Mouse (Mus musculus) lung, postnatal 0 days (tissue): ENCODE measurements around the gene Gm37240. TPM values are rescaled to one million over a fixed set of nuclear protein-coding genes. Genes with fewer than 3 reads are reported as not detected.
A peak's percentile ranks its signal among the peaks of the same experiment; 100 is the strongest.

Experiments used
- ATAC-seq: fragments of 200-750 bp; cut with Nextera tagmentation; 2 replicates; pipeline ENCODE4 v1.8.0; 2017; ENCODE audit warnings: moderate library complexity
- DNase-seq: peaks from one replicate; pipeline ENCODE4 v3.0.0-alpha.2; 2016; ENCODE audit warnings: low spot score
- H3K27ac ChIP-seq: fragments of 300-500 bp; sonication (generic); 2 replicates; pipeline ENCODE4 v1.5.1; 2014; ENCODE audit warnings: antibody characterized with exemption, mild to moderate bottlenecking, low read length, mixed read lengths
- H3K27me3 ChIP-seq: fragments of 300-500 bp; sonication (generic); replicated peaks from 2 replicates; pipeline ENCODE4 v1.6.1; 2014; ENCODE audit warnings: low read length, mixed read lengths; ENCODE audit not compliant: insufficient read depth
- H3K36me3 ChIP-seq: fragments of 300-500 bp; sonication (generic); 2 replicates; pipeline ENCODE4 v1.6.1; 2014; ENCODE audit warnings: low read length, mixed read lengths; ENCODE audit not compliant: insufficient read depth
- H3K4me1 ChIP-seq: fragments of 300-500 bp; sonication (generic); 2 replicates; pipeline ENCODE4 v1.6.1; 2014; ENCODE audit warnings: antibody characterized with exemption, low read depth, low read length, mixed read lengths; ENCODE audit not compliant: insufficient read depth
- H3K4me2 ChIP-seq: fragments of 300-500 bp; sonication (generic); replicated peaks from 2 replicates; pipeline ENCODE4 v1.6.1; 2014; ENCODE audit warnings: low read depth, mild to moderate bottlenecking, low read length, moderate library complexity, mixed read lengths
- H3K4me3 ChIP-seq: fragments of 300-500 bp; sonication (generic); 2 replicates; pipeline ENCODE4 v1.5.1; 2014; ENCODE audit warnings: low read depth, low read length
- H3K9ac ChIP-seq: fragments of 300-500 bp; sonication (generic); replicated peaks from 2 replicates; pipeline ENCODE4 v1.6.1; 2014; ENCODE audit warnings: low read depth, mild to moderate bottlenecking
- H3K9me3 ChIP-seq: fragments of 300-500 bp; sonication (generic); 2 replicates; pipeline ENCODE4 v1.6.1; 2016; ENCODE audit warnings: low read length, mixed read lengths
- CTCF ChIP-seq: IDR thresholded peaks from 2 replicates; pipeline ENCODE4 v1.5.1; 2016; ENCODE audit warnings: antibody characterized with exemption, mild to moderate bottlenecking
- EP300 ChIP-seq: IDR thresholded peaks from 2 replicates; pipeline ENCODE4 v1.6.1; 2016; ENCODE audit warnings: antibody characterized with exemption, mild to moderate bottlenecking, control low read depth
- WGBS: fragments of 180-500 bp; shearing (Covaris S2); extraction: QIAGEN DNeasy Blood & Tissue Kit; methylation state at CpG from one replicate; pipeline ENCODE4 v1.1.7; 2014; 5-methylcytosine and 5-hydroxymethylcytosine counted together
- polyA plus RNA-seq: library from polyadenylated mRNA; unstranded; fragments of >200 nt; fragmentation: Nextera tagmentation; extraction: Ambion mirVana; gene quantifications from 2 replicates; pipeline ENCODE4 v1.2.1, GENCODE M21; 2015

The Gm37240 gene
- polyA plus RNA-seq, 1 experiment from 2014 or later: 8.9 TPM

DNA sequence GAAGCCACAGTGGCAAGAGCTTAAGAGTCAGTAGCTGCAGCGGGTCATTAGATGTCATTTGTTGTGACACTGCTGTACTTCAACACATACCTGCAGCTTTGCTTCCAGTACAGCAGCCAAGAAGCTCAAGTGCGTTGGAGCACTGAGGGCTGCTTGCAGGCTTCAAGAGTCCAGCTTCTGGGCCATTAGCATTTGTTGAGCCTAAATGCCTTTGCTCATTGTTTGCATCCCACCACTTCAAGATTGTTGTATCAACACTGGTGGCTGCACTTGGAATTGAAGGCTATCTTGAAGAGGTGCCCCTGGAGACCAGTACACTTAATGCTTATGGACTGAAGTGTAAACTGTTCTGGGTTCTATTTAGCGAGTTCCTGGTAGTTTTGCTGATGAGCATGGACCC, 280.4 kb downstream of the Gm37240 start:
- TF ChIP-seq CTCF (0 out of 2 replicates have a peak, but pooled peaks have one; percentile 4), EP300 (peak; percentile 78; the same call in 1 of the 2 replicates)
- H3K9me3 ChIP-seq: no peaks in the 10 kb centered on the region
- H3K36me3 ChIP-seq: no peaks in the 10 kb centered on the region
- no peaks in the 10 kb centered on the region for H3K27me3 ChIP-seq
- WGBS: 56% methylated on average over 3 of the region's 3 CpGs
- ATAC-seq (peak; percentile 91), DNase-seq (peak; percentile 81)
- H3K9ac ChIP-seq: no peak overlapping the region
- no peak overlapping the region for H3K4me3 ChIP-seq
- H3K27ac ChIP-seq: no peak overlapping the region
- H3K4me2 ChIP-seq: no peak overlapping the region
- H3K4me1 ChIP-seq: no peaks in the 10 kb centered on the region

GRCm38 (mm10) chr3:85603811-85604210, 283.5 kb downstream of the Gm37240 start:
- no peak for TF ChIP-seq EP300
- TF ChIP-seq CTCF: no peak
- H3K27ac ChIP-seq: no peak overlapping the region
- no peak overlapping the region for H3K4me3 ChIP-seq
- H3K36me3 ChIP-seq: no peaks in the 10 kb centered on the region
- ATAC-seq: no peak
- H3K4me2 ChIP-seq: no peak overlapping the region
- no peak overlapping the region for H3K9ac ChIP-seq
- no peaks in the 10 kb centered on the region for H3K9me3 ChIP-seq
- H3K27me3 ChIP-seq: no peaks in the 10 kb centered on the region
- no peak for DNase-seq
- no peaks in the 10 kb centered on the region; the same call in 1 of the 2 replicates for H3K4me1 ChIP-seq
- WGBS: 97% methylated on average over 1 of the region's 1 CpGs

- Histone ChIP-seq H3K4me2 (no peak overlapping the region), H3K27me3 (no peaks in the 10 kb centered on the region), H3K4me1 (no peaks in the 10 kb centered on the region; the same call in 1 of the 2 replicates), H3K4me3 (no peak overlapping the region), H3K9me3 (no peaks in the 10 kb centered on the region), H3K9ac (no peak overlapping the region), H3K27ac (no peak overlapping the region), H3K36me3 (no peaks in the 10 kb centered on the region)
- no peak for TF ChIP-seq EP300
- no peak for TF ChIP-seq CTCF
- DNase-seq (peak; percentile 34), ATAC-seq (peak; percentile 46; the same call in 1 of the 2 replicates)
- WGBS: 28% methylated on average over 3 of the region's 3 CpGs
These were observed 285.4 kb downstream of the Gm37240 start for GRCm38 (mm10) chr3:85601841-85602305.

DNA sequence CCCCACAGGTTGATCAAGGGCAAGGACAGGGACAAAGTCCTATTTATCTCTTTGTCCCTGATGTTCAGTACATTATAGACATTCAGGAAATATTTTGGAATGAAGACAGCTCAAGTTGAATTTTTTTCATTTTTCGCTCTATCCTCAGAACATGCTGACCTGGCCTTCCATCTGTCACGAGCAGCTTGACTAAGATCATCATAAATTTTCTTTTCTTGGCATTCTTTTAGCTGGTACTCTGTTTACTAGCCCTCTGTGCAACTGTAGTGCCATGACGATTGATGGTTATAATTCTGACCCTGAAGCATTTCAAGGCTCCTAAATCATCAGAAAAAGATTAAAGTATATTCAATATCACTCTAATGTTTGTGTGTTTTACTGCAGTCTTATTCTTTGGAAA, 287.8 kb downstream of the Gm37240 start:
- WGBS: 78% methylated on average over 3 of the region's 3 CpGs
- TF ChIP-seq EP300 (no peak), CTCF (no peak)
- no peaks in the 10 kb centered on the region; the same call in 1 of the 2 replicates for H3K4me1 ChIP-seq

DNA sequence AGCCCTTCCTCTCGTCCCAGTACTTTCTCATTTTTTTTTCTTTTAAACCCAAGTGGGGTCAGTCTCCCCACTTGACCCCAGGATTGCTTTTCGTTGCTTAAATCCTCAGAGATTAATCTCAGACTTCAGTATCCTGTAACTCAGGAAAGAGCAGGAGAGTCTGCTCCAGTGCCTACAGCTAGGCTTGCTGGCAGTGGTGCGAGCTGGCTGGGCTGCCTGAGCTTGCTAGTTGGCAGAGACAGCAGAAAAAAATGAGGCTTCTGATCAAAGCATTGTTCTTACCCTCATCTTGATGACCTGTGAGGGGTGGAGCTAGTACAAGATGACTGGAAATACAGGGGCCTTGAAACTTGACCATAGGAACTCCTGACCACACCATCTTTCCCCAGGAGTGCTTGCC, 292.9 kb downstream of the Gm37240 start:
- Histone ChIP-seq H3K9ac (no peak overlapping the region), H3K27ac (no peak overlapping the region), H3K4me1 (no peaks in the 10 kb centered on the region), H3K36me3 (no peaks in the 10 kb centered on the region), H3K4me2 (no peak overlapping the region), H3K4me3 (no peak overlapping the region), H3K27me3 (no peaks in the 10 kb centered on the region), H3K9me3 (no peaks in the 10 kb centered on the region)
- TF ChIP-seq EP300: no peak
- 54% methylated on average over 3 of the region's 3 CpGs for WGBS
- ATAC-seq (no peak), DNase-seq (no peak)

More for the DNA sequence above, 287.8 kb downstream of the Gm37240 start:
- no peaks in the 10 kb centered on the region for H3K36me3 ChIP-seq
- no peaks in the 10 kb centered on the region for H3K27me3 ChIP-seq
- H3K9ac ChIP-seq: no peak overlapping the region
- no peak overlapping the region for H3K4me2 ChIP-seq
- no peak overlapping the region for H3K4me3 ChIP-seq
- no peaks in the 10 kb centered on the region for H3K9me3 ChIP-seq
- ATAC-seq (no peak), DNase-seq (no peak)
- H3K27ac ChIP-seq: no peak overlapping the region

GRCm38 (mm10) chr3:85592640-85593252, 294.6 kb downstream of the Gm37240 start:
- DNase-seq (no peak), ATAC-seq (no peak)
- Histone ChIP-seq H3K36me3 (no peaks in the 10 kb centered on the region), H3K9me3 (no peaks in the 10 kb centered on the region), H3K27ac (no peak overlapping the region), H3K9ac (no peak overlapping the region), H3K27me3 (no peaks in the 10 kb centered on the region), H3K4me3 (no peak overlapping the region), H3K4me1 (no peaks in the 10 kb centered on the region), H3K4me2 (no peak overlapping the region)
- WGBS: 76% methylated on average over 5 of the region's 5 CpGs
- TF ChIP-seq CTCF (no peak), EP300 (no peak)

DNA sequence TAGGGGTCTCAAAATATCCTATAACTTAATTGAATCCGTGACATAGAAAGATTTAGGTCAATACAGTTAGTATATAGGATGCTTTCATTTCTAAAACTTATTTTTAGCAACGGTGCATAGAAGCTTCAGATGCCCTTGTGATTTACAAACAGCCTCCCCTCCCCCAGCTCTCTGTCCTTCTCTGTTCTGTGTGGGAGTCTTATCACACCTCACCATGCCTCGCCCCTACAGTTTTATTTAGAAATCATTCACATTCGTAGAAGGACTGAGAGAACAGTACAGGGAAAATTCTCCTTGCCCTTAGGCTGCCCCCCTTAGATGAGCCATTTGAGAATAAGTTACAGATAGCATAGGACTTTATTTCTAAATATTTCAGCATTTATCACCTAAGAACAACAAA, 295.3 kb downstream of the Gm37240 start:
- Histone ChIP-seq H3K4me2 (no peak overlapping the region), H3K9me3 (no peaks in the 10 kb centered on the region), H3K4me1 (no peaks in the 10 kb centered on the region), H3K36me3 (no peaks in the 10 kb centered on the region), H3K4me3 (no peak overlapping the region), H3K27me3 (no peaks in the 10 kb centered on the region), H3K9ac (no peak overlapping the region), H3K27ac (no peak overlapping the region)
- WGBS: 51% methylated on average over 4 of the region's 4 CpGs
- TF ChIP-seq EP300: no peak
- no peak for TF ChIP-seq CTCF
- ATAC-seq (no peak), DNase-seq (no peak)
